Mouse (Mus musculus) heart, embryonic 14.5 days (tissue): ENCODE measurements around the gene Anxa11. TPM values are rescaled to one million over a fixed set of nuclear protein-coding genes. Genes with fewer than 3 reads are reported as not detected.

Experiments used
- ATAC-seq: fragments of 200-750 bp; cut with Nextera tagmentation; 2 replicates; pipeline ENCODE4 v1.8.0; 2017; ENCODE audit warnings: low read depth, moderate TSS enrichment; ENCODE audit not compliant: insufficient number of reproducible peaks, insufficient read depth, low FRiP score
- H3K27ac ChIP-seq, 2 experiments: fragments of 200-500 bp in 1 of 2; fragments of 300-500 bp in 1 of 2; sonication (generic) in 1 of 2; replicated peaks in 1 of 2; 2 replicates each; pipeline ENCODE4 v1.5.1; 2012 to 2014; ENCODE audit warnings: low read depth in 2 of 2, low read length in 2 of 2, control low read depth in 1 of 2, mild to moderate bottlenecking in 1 of 2, mixed read lengths in 1 of 2; ENCODE audit not compliant: control insufficient read depth in 1 of 2, insufficient read depth in 1 of 2
- H3K27me3 ChIP-seq: fragments of 300-500 bp; sonication (generic); 2 replicates; pipeline ENCODE4 v1.6.1; 2014; ENCODE audit warnings: mild to moderate bottlenecking, low read length, control low read depth; ENCODE audit not compliant: control insufficient read depth, insufficient read depth
- H3K36me3 ChIP-seq: fragments of 300-500 bp; sonication (generic); 2 replicates; pipeline ENCODE4 v1.6.1; 2014; ENCODE audit warnings: mild to moderate bottlenecking, control low read depth, low read length, mixed read lengths; ENCODE audit not compliant: control insufficient read depth, insufficient read depth
- H3K4me1 ChIP-seq, 2 experiments: fragments of 200-500 bp in 1 of 2; fragments of 300-500 bp in 1 of 2; sonication (generic) in 1 of 2; 2 replicates each; pipeline ENCODE4 v1.6.1; 2012 to 2014; ENCODE audit warnings: low read length in 2 of 2, control low read depth in 1 of 2, mixed read lengths in 1 of 2; ENCODE audit not compliant: control insufficient read depth in 2 of 2, insufficient read depth in 2 of 2
- H3K4me2 ChIP-seq: fragments of 300-500 bp; sonication (generic); 2 replicates; pipeline ENCODE4 v1.6.1; 2014; ENCODE audit warnings: mild to moderate bottlenecking, low read length
- H3K4me3 ChIP-seq, 2 experiments: fragments of 200-500 bp in 1 of 2; fragments of 300-500 bp in 1 of 2; sonication (generic) in 1 of 2; 2 replicates each; pipeline ENCODE4 v1.5.1; 2012 to 2014; ENCODE audit warnings: low read length in 2 of 2, mild to moderate bottlenecking in 2 of 2, control low read depth in 1 of 2, low read depth in 1 of 2, moderate library complexity in 1 of 2; ENCODE audit not compliant: control insufficient read depth in 1 of 2, insufficient read depth in 1 of 2
- H3K9ac ChIP-seq: fragments of 300-500 bp; sonication (generic); 2 replicates; pipeline ENCODE4 v1.6.1; 2014; ENCODE audit warnings: mild to moderate bottlenecking, low read length
- H3K9me3 ChIP-seq: fragments of 300-500 bp; sonication (generic); 2 replicates; pipeline ENCODE4 v1.6.1; 2016; ENCODE audit warnings: low read length, control low read depth; ENCODE audit not compliant: control insufficient read depth
- WGBS: fragments of 180-500 bp; shearing (Covaris S2); extraction: QIAGEN DNeasy Blood & Tissue Kit; methylation state at CpG from one replicate; pipeline ENCODE4 v1.1.7; 2014; 5-methylcytosine and 5-hydroxymethylcytosine counted together
- polyA plus RNA-seq: library from polyadenylated mRNA; unstranded; fragments of >200 nt; fragmentation: Nextera tagmentation; extraction: Ambion mirVana; gene quantifications from 2 replicates; pipeline ENCODE4 v1.2.1, GENCODE M21; 2014

Gene Anxa11
- 29.4 and 30.2 TPM in 2 replicates for polyA plus RNA-seq

- Histone ChIP-seq H3K27me3 (no peaks in the 10 kb centered on the region; the same call in 1 of the 2 replicates), H3K9me3 (no peaks in the 10 kb centered on the region), H3K27ac (peak within 1 kb of the TSS in 1 of 2 experiments; percentile 68; a peak in 3 of 4 replicates), H3K4me1 (peaks cover 6 to 11% of the 10 kb centered on the region in 2 experiments; a peak in 3 of 4 replicates), H3K9ac (peak within 1 kb of the TSS; percentile 82), H3K4me3 (peak within 1 kb of the TSS; percentile 73 to 87), H3K4me2 (peak within 1 kb of the TSS; percentile 90), H3K36me3 (no peaks in the 10 kb centered on the region)
- WGBS = under 1% methylated on average over 54 of the region's 54 CpGs
- peak; percentile 78 for ATAC-seq
Measured at GRCm38 (mm10) chr14:25841991-25842687, at the start of gene Anxa11. Gene Anxa11, plus strand, starts transcription at chr14:25842156.

- WGBS = 82% methylated on average over 2 of the region's 2 CpGs
- peaks cover 6 to 9% of the 10 kb centered on the region in 2 experiments for H3K4me1 ChIP-seq
- no peak overlapping the region for H3K9ac ChIP-seq
- H3K36me3 ChIP-seq = no peaks in the 10 kb centered on the region
- H3K4me2 ChIP-seq = no peak overlapping the region
- ATAC-seq = no peak
- H3K27ac ChIP-seq = no peak overlapping the region
- no peak overlapping the region for H3K4me3 ChIP-seq
- no peaks in the 10 kb centered on the region for H3K9me3 ChIP-seq
- no peaks in the 10 kb centered on the region for H3K27me3 ChIP-seq
Measured at GRCm38 (mm10) chr14:25794331-25794730, 47.6 kb upstream of the Anxa11 start.

DNA sequence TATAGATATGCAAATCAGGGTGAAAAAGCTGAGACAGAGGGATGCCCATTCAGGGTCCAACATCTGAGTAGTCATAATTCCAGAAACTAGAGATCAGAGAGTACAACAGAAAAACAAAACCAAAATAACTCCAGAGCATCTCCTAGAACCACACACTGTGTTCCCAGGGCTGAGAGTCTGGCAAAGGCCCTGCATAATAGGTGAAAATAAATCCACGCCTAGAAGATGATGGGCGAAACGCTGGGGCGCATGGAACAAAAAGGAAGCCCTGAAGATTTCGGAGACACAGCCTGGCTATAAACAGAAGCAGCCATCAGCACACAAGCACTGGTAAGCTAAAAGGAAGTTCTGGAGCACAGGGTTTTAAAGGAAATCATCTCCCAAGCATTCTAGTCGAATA lies 46.9 kb upstream of the Anxa11 start:
- WGBS = 76% methylated on average over 6 of the region's 6 CpGs

GRCm38 (mm10) chr14:25795561-25796174 lies 46.3 kb upstream of the Anxa11 start:
- H3K9me3 ChIP-seq = no peaks in the 10 kb centered on the region
- peak overlapping the region; percentile 45 for H3K4me2 ChIP-seq
- H3K27me3 ChIP-seq = 0 out of 2 replicates have a peak, but pooled peaks cover 4% of the 10 kb centered on the region
- H3K4me1 ChIP-seq = peaks cover 8 to 9% of the 10 kb centered on the region in 2 experiments
- 0 out of 4 replicates have a peak overlapping the region, but pooled peaks of 1 of the 2 experiments have one; percentile 14 for H3K4me3 ChIP-seq
- 34% methylated on average over 10 of the region's 10 CpGs for WGBS
- no peak for ATAC-seq
- no peaks in the 10 kb centered on the region for H3K36me3 ChIP-seq
- 0 out of 4 replicates have a peak overlapping the region, but pooled peaks of 1 of the 2 experiments have one; percentile 37 for H3K27ac ChIP-seq
- peak overlapping the region; percentile 27; the same call in 1 of the 2 replicates for H3K9ac ChIP-seq

More for the DNA sequence above, 46.9 kb upstream of the Anxa11 start:
- H3K9me3 ChIP-seq = no peaks in the 10 kb centered on the region
- H3K27me3 ChIP-seq = 0 out of 2 replicates have a peak, but pooled peaks cover 4% of the 10 kb centered on the region
- H3K36me3 ChIP-seq = no peaks in the 10 kb centered on the region
- peaks cover 7 to 9% of the 10 kb centered on the region in 2 experiments for H3K4me1 ChIP-seq
- 0 out of 4 replicates have a peak overlapping the region, but pooled peaks of 1 of the 2 experiments have one; percentile 37 for H3K27ac ChIP-seq
- ATAC-seq = no peak
- H3K4me2 ChIP-seq = peak overlapping the region; percentile 45
- H3K4me3 ChIP-seq = no peak overlapping the region
- 0 out of 2 replicates have a peak overlapping the region, but pooled peaks have one; percentile 27 for H3K9ac ChIP-seq

GRCm38 (mm10) chr14:25796619-25797018 lies 45.3 kb upstream of the Anxa11 start:
- no peak overlapping the region for H3K4me2 ChIP-seq
- H3K27me3 ChIP-seq = 0 out of 2 replicates have a peak, but pooled peaks cover 4% of the 10 kb centered on the region
- no peak overlapping the region for H3K9ac ChIP-seq
- H3K4me1 ChIP-seq = peaks cover 8 to 9% of the 10 kb centered on the region in 2 experiments
- 71% methylated on average over 7 of the region's 7 CpGs for WGBS
- H3K4me3 ChIP-seq = no peak overlapping the region
- no peaks in the 10 kb centered on the region for H3K9me3 ChIP-seq
- H3K36me3 ChIP-seq = no peaks in the 10 kb centered on the region
- no peak for ATAC-seq
- no peak overlapping the region for H3K27ac ChIP-seq

- Histone ChIP-seq H3K9me3 (no peaks in the 10 kb centered on the region), H3K4me1 (peaks cover 6 to 14% of the 10 kb centered on the region in 2 experiments), H3K4me3 (no peak overlapping the region), H3K36me3 (no peaks in the 10 kb centered on the region), H3K27ac (no peak overlapping the region), H3K4me2 (peak overlapping the region; percentile 22; the same call in 1 of the 2 replicates), H3K27me3 (0 out of 2 replicates have a peak, but pooled peaks cover 4% of the 10 kb centered on the region), H3K9ac (no peak overlapping the region)
- peak; percentile 52; the same call in 1 of the 2 replicates for ATAC-seq
- WGBS = 11% methylated on average over 19 of the region's 19 CpGs
Measured at GRCm38 (mm10) chr14:25800166-25800960, 41.6 kb upstream of the Anxa11 start.

DNA sequence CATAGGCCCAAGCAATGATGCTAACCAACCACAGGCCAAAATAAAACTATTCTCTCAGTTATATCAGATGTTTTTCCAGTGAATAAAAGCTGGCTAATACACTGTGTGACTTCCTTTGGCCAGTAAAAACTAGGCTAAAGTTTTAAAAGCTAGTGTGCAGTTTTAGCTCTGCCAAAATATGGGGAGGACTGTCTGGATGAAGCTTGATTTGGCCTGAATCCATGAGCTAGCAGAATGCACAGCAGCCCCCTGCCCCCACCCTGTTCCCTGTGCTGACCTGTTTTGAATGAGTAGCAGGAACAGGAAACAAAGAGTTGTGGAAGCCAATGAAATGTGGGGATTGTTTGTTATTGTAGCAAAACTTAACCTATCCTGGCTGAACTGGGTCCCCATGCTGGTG lies 39.4 kb upstream of the Anxa11 start:
- H3K4me3 ChIP-seq = no peak overlapping the region
- no peaks in the 10 kb centered on the region for H3K36me3 ChIP-seq
- H3K9me3 ChIP-seq = no peaks in the 10 kb centered on the region
- no peak for ATAC-seq
- H3K4me2 ChIP-seq = no peak overlapping the region
- H3K27me3 ChIP-seq = 0 out of 2 replicates have a peak, but pooled peaks cover 4% of the 10 kb centered on the region
- H3K4me1 ChIP-seq = peaks cover 0 to 7% of the 10 kb centered on the region in 2 experiments; a peak in 1 of 4 replicates
- no peak overlapping the region for H3K27ac ChIP-seq
- H3K9ac ChIP-seq = no peak overlapping the region
